14 mouse cellular contexts compared by ENCODE assay signal in the genomic region with DNA sequence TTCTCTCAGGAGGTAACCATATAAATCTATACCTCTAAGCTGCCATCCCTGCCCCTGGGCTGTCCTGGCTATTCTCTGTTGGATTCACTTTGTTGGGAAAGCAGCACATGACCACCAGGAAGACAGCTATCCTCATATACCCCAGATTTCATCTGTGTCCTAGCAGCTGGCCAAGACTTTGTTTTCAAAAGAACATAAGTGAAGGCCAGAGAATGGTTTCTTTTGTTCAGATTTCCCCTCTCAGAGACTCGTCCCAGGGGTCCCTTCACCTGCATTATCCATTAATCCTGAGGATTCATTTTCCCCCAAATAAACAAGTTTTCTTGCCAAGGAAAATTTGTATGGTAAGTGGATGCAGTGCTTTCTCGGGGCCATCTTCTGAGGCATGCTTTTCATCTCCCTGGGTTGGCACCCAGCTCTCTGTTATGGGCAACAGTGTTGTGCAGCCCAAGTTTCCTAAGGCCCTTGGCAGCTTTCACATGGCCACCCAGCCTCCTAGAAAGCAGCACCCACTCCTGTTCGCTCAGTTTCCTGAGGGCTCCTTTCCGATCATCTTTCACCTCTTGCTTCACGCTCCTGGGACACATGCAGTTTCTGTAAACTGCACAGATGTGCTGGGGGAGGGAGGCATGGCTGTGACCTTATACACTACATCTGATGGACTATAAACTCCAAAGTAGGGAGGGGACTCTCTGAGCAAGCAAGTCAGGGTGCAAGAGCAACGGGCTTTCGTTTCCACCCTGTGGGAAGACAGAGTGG. TPM values are rescaled to one million over a fixed set of nuclear protein-coding genes. Genes with fewer than 3 reads are reported as not detected.
DNase-seq lines count a peak whose midpoint lies in the region; ATAC-seq lines count a peak whose summit lies in the region.
"Had no signal": no experiment of that assay in that cellular context is flagged by ENCODE, and none has a peak within 500 bp of the region (broad histone marks: within the 10 kb centered on the region; RNA-seq: fewer than 3 reads in every experiment).

No protein-coding gene starts in this region.

- 0 out of 2 replicates have a peak, but pooled peaks have one; percentile 26 for ATAC-seq in liver, embryonic 13.5 days (ENCODE audit: low read depth)
- ATAC-seq in intestine, embryonic 16.5 days, result peak; percentile 17; the same call in 1 of the 2 replicates
- ATAC-seq in limb, embryonic 15.5 days (ENCODE audit: insufficient number of reproducible peaks, low FRiP score, low TSS enrichment, low read depth), result no peak
- ATAC-seq: activated CD4-positive, CD25-positive, alpha-beta regulatory T cell, adult 4 months; inflammation-experienced regulatory T-cells, adult 6 months; midbrain, embryonic 15.5 days had no signal

- no peaks in the 10 kb centered on the region for H3K27me3 ChIP-seq in liver, embryonic 13.5 days
- no peaks in the 10 kb centered on the region for H3K27me3 ChIP-seq in intestine, embryonic 16.5 days (replicated peaks; ENCODE audit: control insufficient read depth, insufficient read depth, low read length)
- H3K27me3 ChIP-seq in limb, embryonic 15.5 days, result no peaks in the 10 kb centered on the region
- H3K27me3 ChIP-seq: heart, embryonic 15.5 days; midbrain, embryonic 15.5 days had no signal

- no peaks in the 10 kb centered on the region for H3K36me3 ChIP-seq in liver, embryonic 13.5 days
- H3K36me3 ChIP-seq in intestine, embryonic 16.5 days (ENCODE audit: control insufficient read depth, insufficient read depth, low read length), result no peaks in the 10 kb centered on the region
- 0 out of 2 replicates have a peak, but pooled peaks cover 5% of the 10 kb centered on the region for H3K36me3 ChIP-seq in limb, embryonic 15.5 days
- H3K36me3 ChIP-seq: heart, embryonic 15.5 days; midbrain, embryonic 15.5 days had no signal

- peaks cover 35% of the 10 kb centered on the region for H3K4me1 ChIP-seq in liver, embryonic 13.5 days (replicated peaks)
- peaks cover 30% of the 10 kb centered on the region for H3K4me1 ChIP-seq in intestine, embryonic 16.5 days (ENCODE audit: control insufficient read depth, insufficient read depth, low read length)
- peaks cover 30% of the 10 kb centered on the region for H3K4me1 ChIP-seq in limb, embryonic 15.5 days

- H3K4me2 ChIP-seq in liver, embryonic 13.5 days, result no peak overlapping the region
- no peak overlapping the region for H3K4me2 ChIP-seq in intestine, embryonic 16.5 days (ENCODE audit: low read depth, low read length)
- no peak overlapping the region for H3K4me2 ChIP-seq in limb, embryonic 15.5 days
- H3K4me2 ChIP-seq: heart, embryonic 15.5 days; midbrain, embryonic 15.5 days had no signal

- no peak overlapping the region for H3K27ac ChIP-seq in liver, embryonic 13.5 days
- H3K27ac ChIP-seq in intestine, embryonic 16.5 days (ENCODE audit: low read length), result peak overlapping the region; percentile 8; the same call in 1 of the 2 replicates
- 0 out of 2 replicates have a peak overlapping the region, but pooled peaks have one; percentile 17 for H3K27ac ChIP-seq in limb, embryonic 15.5 days
- H3K27ac ChIP-seq: heart, embryonic 15.5 days; midbrain, embryonic 15.5 days had no signal

- peak; percentile 72 for DNase-seq in heart, adult 8-10 months (ENCODE audit: low spot score)
- no peak for DNase-seq in heart, postnatal 4 days
- no peak for DNase-seq in liver, embryonic 13.5 days
- DNase-seq in liver, result no peak
- no peak for DNase-seq in cerebellum, adult 11-12 months
- DNase-seq: embryo, embryonic 11 days; lung, adult 18-20 months; lung, postnatal 4 days had no signal

- no peak overlapping the region for H3K4me3 ChIP-seq in liver, embryonic 13.5 days (replicated peaks)
- H3K4me3 ChIP-seq in intestine, embryonic 16.5 days (ENCODE audit: low read length), result no peak overlapping the region
- H3K4me3 ChIP-seq in limb, embryonic 15.5 days, result no peak overlapping the region
- H3K4me3 ChIP-seq: heart, embryonic 15.5 days; midbrain, embryonic 15.5 days had no signal

- no peaks in the 10 kb centered on the region for H3K9me3 ChIP-seq in liver, embryonic 13.5 days (replicated peaks)
- H3K9me3 ChIP-seq in intestine, embryonic 16.5 days (ENCODE audit: control insufficient read depth, low read length), result no peaks in the 10 kb centered on the region
- no peaks in the 10 kb centered on the region for H3K9me3 ChIP-seq in limb, embryonic 15.5 days
- H3K9me3 ChIP-seq: heart, embryonic 15.5 days; midbrain, embryonic 15.5 days had no signal

- WGBS in liver, embryonic 13.5 days (ENCODE audit: insufficient replicate concordance), result 72% methylated on average over 7 of the region's 7 CpGs
- WGBS in intestine, embryonic 16.5 days, result 49% methylated on average over 7 of the region's 7 CpGs
- 39% methylated on average over 7 of the region's 7 CpGs for WGBS in limb, embryonic 15.5 days

- H3K9ac ChIP-seq in liver, embryonic 13.5 days, result no peak overlapping the region
- H3K9ac ChIP-seq in intestine, embryonic 16.5 days (ENCODE audit: low read depth, low read length), result no peak overlapping the region
- H3K9ac ChIP-seq in limb, embryonic 15.5 days, result no peak overlapping the region
- H3K9ac ChIP-seq: heart, embryonic 15.5 days; midbrain, embryonic 15.5 days had no signal

RNA-seq across cellular contexts. Expression of a gene that starts 49.0 kb away (rescaled TPM):
- 10 to 100 TPM; 17.0 to 20.7 (median 20.0) TPM for total RNA-seq in heart, adult 8-10 months (2022)
- total RNA-seq in heart, postnatal 4 days (2021), result 10 to 100 TPM; 27.9 to 28.2 TPM
- 2.3 and 2.5 TPM in 2 replicates for polyA plus RNA-seq in liver, embryonic 13.5 days (2015; fragmentation: Nextera tagmentation; extraction: Ambion mirVana)
- 4.4 and 4.9 TPM in 2 replicates for polyA plus RNA-seq in intestine, embryonic 16.5 days (2015; fragmentation: Nextera tagmentation; extraction: Ambion mirVana)
- 7.1 and 8.9 TPM in 2 replicates for polyA plus RNA-seq in limb, embryonic 15.5 days (2015; fragmentation: Nextera tagmentation; extraction: Ambion mirVana)
